Mouse (Mus musculus) MEL (cell line): ENCODE data around the gene Slc6a9. TPM values are rescaled to one million over a fixed set of nuclear protein-coding genes. Genes with fewer than 3 reads are reported as not detected.

Source experiments
- DNase-seq: peaks from one replicate; pipeline ENCODE4 v3.0.0; 2011; ENCODE audit warnings: low read depth, low spot score
- H3K27ac ChIP-seq: 2 replicates; pipeline ENCODE4 v1.5.1; 2012; ENCODE audit warnings: low read depth, mild to moderate bottlenecking, control low read depth, low read length, moderate library complexity; ENCODE audit not compliant: control insufficient read depth
- H3K27me3 ChIP-seq, 2 experiments: fragments of 150-350 bp in 1 of 2; sonication (generic) in 1 of 2; 2 replicates each; pipeline ENCODE4 v1.6.1; 2012; ENCODE audit warnings: low read length in 2 of 2, mild to moderate bottlenecking in 2 of 2, improper control_type of control experiment in 1 of 2, moderate library complexity in 1 of 2; ENCODE audit not compliant: insufficient read depth in 2 of 2, control insufficient read depth in 1 of 2
- H3K36me3 ChIP-seq, 2 experiments: 2 replicates each; pipeline ENCODE4 v1.6.1; 2012 to 2014; ENCODE audit warnings: low read length in 2 of 2, improper control_type of control experiment in 1 of 2, inconsistent platforms in 1 of 2, mild to moderate bottlenecking in 1 of 2; ENCODE audit not compliant: insufficient read depth in 2 of 2, control insufficient read depth in 1 of 2
- H3K4me1 ChIP-seq, 2 experiments: fragments of 150-350 bp in 1 of 2; sonication (generic) in 1 of 2; 2 replicates each; pipeline ENCODE4 v1.6.1; 2012; ENCODE audit warnings: low read length in 2 of 2, improper control_type of control experiment in 1 of 2, mild to moderate bottlenecking in 1 of 2; ENCODE audit not compliant: insufficient read depth in 2 of 2, control insufficient read depth in 1 of 2
- H3K4me3 ChIP-seq, 2 experiments: fragments of 150-350 bp in 1 of 2; sonication (generic) in 1 of 2; 2 replicates each; pipeline ENCODE4 v1.5.1; 2012; ENCODE audit warnings: low read depth in 2 of 2, low read length in 2 of 2, mild to moderate bottlenecking in 2 of 2, moderate library complexity in 2 of 2, control low read depth in 1 of 2, improper control_type of control experiment in 1 of 2; ENCODE audit not compliant: control insufficient read depth in 1 of 2, insufficient read depth in 1 of 2
- H3K79me2 ChIP-seq: 2 replicates; pipeline ENCODE4 v1.6.1; 2012; ENCODE audit warnings: mild to moderate bottlenecking, low read length, moderate library complexity; ENCODE audit not compliant: control insufficient read depth, poor library complexity, insufficient read depth
- H3K9ac ChIP-seq: 2 replicates; pipeline ENCODE4 v1.6.1; 2012; ENCODE audit warnings: low read depth, mild to moderate bottlenecking, control low read depth, low read length, moderate library complexity; ENCODE audit not compliant: control insufficient read depth, poor library complexity, severe bottlenecking
- H3K9me3 ChIP-seq: fragments of 150-350 bp; sonication (generic); replicated peaks from 2 replicates; pipeline ENCODE4 v1.6.1; 2012; ENCODE audit warnings: mild to moderate bottlenecking, low read length, improper control_type of control experiment, moderate library complexity; ENCODE audit not compliant: insufficient read depth
- CHD2 ChIP-seq: IDR thresholded peaks from 2 replicates; pipeline ENCODE4 v1.6.1; 2011; ENCODE audit warnings: low read length, improper control_type of control experiment
- CTCF ChIP-seq, 3 experiments: IDR thresholded peaks in 2 of 3; conservative IDR thresholded peaks in 1 of 3; 2 replicates each; pipeline ENCODE4 v1.5.1; 2011 to 2012; ENCODE audit warnings: low read length in 3 of 3, low read depth in 2 of 3, mild to moderate bottlenecking in 2 of 3, improper control_type of control experiment in 1 of 3, inconsistent platforms in 1 of 3, mixed read lengths in 1 of 3, moderate library complexity in 1 of 3; ENCODE audit not compliant: control insufficient read depth in 1 of 3, insufficient read depth in 1 of 3, poor library complexity in 1 of 3, severe bottlenecking in 1 of 3
- ELF1 ChIP-seq: IDR thresholded peaks from 2 replicates; pipeline ENCODE4 v1.6.1; 2014; ENCODE audit warnings: low read depth, mild to moderate bottlenecking, inconsistent platforms, low read length, improper control_type of control experiment, moderate library complexity
- EP300 ChIP-seq, 2 experiments: IDR thresholded peaks; 2 replicates each; pipeline ENCODE4 v1.6.1; 2011; ENCODE audit warnings: improper control_type of control experiment in 2 of 2, low read length in 2 of 2, low read depth in 1 of 2, mild to moderate bottlenecking in 1 of 2
- ETS1 ChIP-seq: IDR thresholded peaks from 2 replicates; pipeline ENCODE4 v1.6.1; 2012; ENCODE audit warnings: low read depth, mild to moderate bottlenecking, inconsistent platforms, low read length, improper control_type of control experiment, moderate library complexity
- GABPA ChIP-seq: IDR thresholded peaks from 2 replicates; pipeline ENCODE4 v1.6.1; 2012; ENCODE audit warnings: low read depth, mild to moderate bottlenecking, inconsistent platforms, low read length, improper control_type of control experiment, moderate library complexity
- GATA1 ChIP-seq: IDR thresholded peaks from 2 replicates; pipeline ENCODE4 v1.6.1; 2011; ENCODE audit warnings: low read depth, low read length, improper control_type of control experiment
- HCFC1 ChIP-seq: IDR thresholded peaks from 2 replicates; pipeline ENCODE4 v1.6.1; 2012; ENCODE audit warnings: low read depth, mild to moderate bottlenecking, inconsistent platforms, low read length, improper control_type of control experiment, moderate library complexity
- JUND ChIP-seq: IDR thresholded peaks from 2 replicates; pipeline ENCODE4 v1.6.1; 2011; ENCODE audit warnings: low read depth, mild to moderate bottlenecking, improper control_type of control experiment, low read length
- KAT2A ChIP-seq: conservative IDR thresholded peaks from 2 replicates; pipeline ENCODE4 v1.6.1; 2012; ENCODE audit warnings: low read depth, low read length, improper control_type of control experiment, inconsistent platforms
- MAFK ChIP-seq: IDR thresholded peaks from 2 replicates; pipeline ENCODE4 v1.6.1; 2011; ENCODE audit warnings: low read depth, mild to moderate bottlenecking, low read length, improper control_type of control experiment, borderline replicate concordance
- MAX ChIP-seq: IDR thresholded peaks from 2 replicates; pipeline ENCODE4 v1.6.1; 2011; ENCODE audit warnings: low read length, improper control_type of control experiment
- MXI1 ChIP-seq: IDR thresholded peaks from 2 replicates; pipeline ENCODE4 v1.6.1; 2011; ENCODE audit warnings: mild to moderate bottlenecking, low read depth, low read length, improper control_type of control experiment
- MYB ChIP-seq: IDR thresholded peaks from 2 replicates; pipeline ENCODE4 v1.6.1; 2011; ENCODE audit warnings: mild to moderate bottlenecking, low read depth, low read length, improper control_type of control experiment
- MYC ChIP-seq: IDR thresholded peaks from 2 replicates; pipeline ENCODE4 v1.6.1; 2011; ENCODE audit warnings: low read depth, mild to moderate bottlenecking, low read length, improper control_type of control experiment, moderate library complexity
- NELFE ChIP-seq: IDR thresholded peaks from 2 replicates; pipeline ENCODE4 v1.6.1; 2011; ENCODE audit warnings: low read depth, low read length, improper control_type of control experiment
- NRF1 ChIP-seq: IDR thresholded peaks from 2 replicates; pipeline ENCODE4 v1.6.1; 2014; ENCODE audit warnings: low read depth, mild to moderate bottlenecking, inconsistent platforms, low read length, improper control_type of control experiment, moderate library complexity; ENCODE audit not compliant: poor library complexity, insufficient read depth, severe bottlenecking
- POLR2A ChIP-seq, 2 experiments: IDR thresholded peaks; 2 replicates each; pipeline ENCODE4 v1.6.1; 2011 to 2012; ENCODE audit warnings: low read length in 2 of 2, mild to moderate bottlenecking in 2 of 2, control low read depth in 1 of 2, improper control_type of control experiment in 1 of 2, low read depth in 1 of 2, moderate library complexity in 1 of 2; ENCODE audit not compliant: control insufficient read depth in 1 of 2, insufficient read depth in 1 of 2, poor library complexity in 1 of 2
- RAD21 ChIP-seq: IDR thresholded peaks from 2 replicates; pipeline ENCODE4 v1.6.1; 2011; ENCODE audit warnings: mild to moderate bottlenecking, low read depth, low read length, improper control_type of control experiment
- SIN3A ChIP-seq: IDR thresholded peaks from 2 replicates; pipeline ENCODE4 v1.6.1; 2012; ENCODE audit warnings: low read length, improper control_type of control experiment, inconsistent platforms
- TCF12 ChIP-seq: IDR thresholded peaks from 2 replicates; pipeline ENCODE4 v1.6.1; 2014; ENCODE audit warnings: low read depth, mild to moderate bottlenecking, inconsistent platforms, low read length, improper control_type of control experiment, moderate library complexity
- USF1 ChIP-seq: IDR thresholded peaks from 2 replicates; pipeline ENCODE4 v1.6.1; 2014; ENCODE audit warnings: low read depth, mild to moderate bottlenecking, inconsistent platforms, low read length, improper control_type of control experiment, moderate library complexity
- polyA plus RNA-seq, 2 experiments: library from polyadenylated mRNA; stranded (reverse) in 1 of 2; unstranded in 1 of 2; fragments of >175 nt in 1 of 2; fragments of >200 nt in 1 of 2; gene quantifications; 2 replicates each; pipeline versions ENCODE4 v1.2.1 to v1.2.4; 2012; ENCODE audit warnings: low replicate concordance in 2 of 2, low read depth in 1 of 2; ENCODE audit not compliant: insufficient read length in 2 of 2, insufficient read depth in 1 of 2, missing spikeins in 1 of 2
- total RNA-seq: library from RNA; depleted of rRNA; stranded (reverse); fragments of 300-350 nt; gene quantifications from 2 replicates; pipeline ENCODE4 v1.2.3, GENCODE M21; 2012

Slc6a9 gene
- total and polyA plus RNA-seq, 3 experiments = 3.2 to 21.2 TPM; not detected in 1

- peaks cover 29 to 43% of the 10 kb centered on the region in 2 experiments for H3K4me1 ChIP-seq
- H3K36me3 ChIP-seq = peaks cover 0 to 34% of the 10 kb centered on the region in 2 experiments; a peak in 2 of 4 replicates
- no peaks in the 10 kb centered on the region for H3K27me3 ChIP-seq
- TF ChIP-seq CTCF (IDR thresholded peaks at IDR 0.05 in 2 of 3, conservative IDR thresholded peaks at IDR 0.05 in 1 of 3; ENCODE audit: control insufficient read depth in 1 of 3, insufficient read depth in 1 of 3, low read depth in 2 of 3, low read length in 3 of 3, poor library complexity in 1 of 3, severe bottlenecking in 1 of 3) = no peak
- TF ChIP-seq NELFE = 0 out of 2 replicates have a peak, but pooled peaks have one; percentile 11
- TF ChIP-seq JUND = no peak
- no peak for TF ChIP-seq KAT2A
- peak; percentile 96 for TF ChIP-seq MXI1
- no peak for TF ChIP-seq MAFK
- no peak for TF ChIP-seq GATA1
- TF ChIP-seq TCF12 = no peak
- TF ChIP-seq HCFC1 = peak; percentile 63; the same call in 1 of the 2 replicates
- TF ChIP-seq ELF1 = no peak
- no peak for TF ChIP-seq CHD2
- peak; percentile 85 for TF ChIP-seq MYC
- no peak for TF ChIP-seq NRF1
- peak; percentile 61 for TF ChIP-seq ETS1
- no peak for TF ChIP-seq GABPA
- TF ChIP-seq EP300 (IDR thresholded peaks at IDR 0.05; ENCODE audit: low read depth in 1 of 2, low read length in 2 of 2) = no peak
- peak in 1 of 2 experiments; percentile 58; a peak in 1 of 4 replicates for TF ChIP-seq POLR2A (IDR thresholded peaks at IDR 0.05; ENCODE audit: control insufficient read depth in 1 of 2, insufficient read depth in 1 of 2, low read depth in 1 of 2, low read length in 2 of 2, poor library complexity in 1 of 2)
- peak; percentile 92 for TF ChIP-seq MAX
- TF ChIP-seq MYB = no peak
- TF ChIP-seq RAD21 = no peak
- TF ChIP-seq USF1 = peak; percentile 76
- TF ChIP-seq SIN3A = peak; percentile 88
- TF ChIP-seq, all 39 proteins: peak for 9
- peak; percentile 91 for DNase-seq
- Histone ChIP-seq H3K27ac (peak overlapping the region; percentile 78), H3K9ac (peak overlapping the region; percentile 79), H3K4me3 (peak overlapping the region; percentile 65 to 100), H3K79me2 (peaks cover 3% of the 10 kb centered on the region; the same call in 1 of the 2 replicates), H3K9me3 (no peaks in the 10 kb centered on the region)
Measured at GRCm38 (mm10) chr4:117836204-117836767, 2.0 kb downstream of the Slc6a9 start.
